Mouse (Mus musculus): Measurements from ENCODE around the gene Adamts7. TPM values are rescaled to one million over a fixed set of nuclear protein-coding genes. Genes with fewer than 3 reads are reported as not detected.

Gene Adamts7
- polyA plus RNA-seq, 1 experiment from 2014 or later, result 19.0 TPM

DNA sequence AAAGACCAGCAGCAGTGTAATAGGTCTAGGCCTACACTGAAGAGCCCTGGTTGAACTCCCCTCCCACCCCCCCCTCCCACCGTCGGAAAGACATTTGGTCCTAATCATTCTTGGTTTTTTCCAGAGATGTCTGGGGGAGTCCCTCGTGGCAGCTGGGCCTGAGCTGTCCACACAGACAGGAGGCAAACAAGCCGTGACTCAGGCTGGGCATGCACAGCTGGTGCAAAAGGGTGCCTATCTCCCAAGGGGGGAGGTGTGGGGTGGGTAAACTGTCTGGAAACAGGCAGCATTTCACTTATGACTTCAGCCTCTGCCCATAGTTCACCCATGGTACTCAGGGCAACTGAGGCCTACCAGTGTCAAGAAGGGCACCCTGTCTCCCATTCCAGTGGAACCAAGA lies 38.7 kb downstream of the Adamts7 start:
- Histone ChIP-seq H3K4me2 (replicated peaks) (no peak overlapping the region), H3K4me1 (no peaks in the 10 kb centered on the region), H3K27ac (no peak overlapping the region), H3K9ac (no peak overlapping the region), H3K36me3 (peaks cover 40% of the 10 kb centered on the region), H3K9me3 (no peaks in the 10 kb centered on the region), H3K27me3 (replicated peaks) (no peaks in the 10 kb centered on the region), H3K4me3 (no peak overlapping the region)
- WGBS, result 58% methylated on average over 4 of the region's 4 CpGs
- no peak for ATAC-seq (ENCODE audit: low FRiP score, low read depth)

DNA sequence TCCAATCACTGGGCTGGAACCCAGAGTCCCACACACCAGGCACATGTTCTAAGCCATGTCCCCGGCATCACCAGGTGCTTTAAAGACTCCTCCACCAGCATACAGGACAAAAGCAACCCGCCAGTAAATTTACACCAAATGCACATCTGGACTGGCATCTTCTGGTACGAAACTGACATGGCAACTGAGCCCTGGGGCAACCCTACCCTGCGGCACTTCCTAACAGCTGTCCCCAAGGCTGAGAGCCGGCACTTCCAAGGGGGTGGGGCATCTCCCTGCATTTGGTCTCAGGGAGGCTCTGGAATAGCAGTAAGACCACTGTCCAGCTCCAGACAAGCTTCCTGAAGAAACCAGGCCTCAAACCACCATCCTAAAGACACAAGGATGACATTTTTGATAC lies 40.4 kb downstream of the Adamts7 start:
- 84% methylated on average over 5 of the region's 5 CpGs for WGBS
- Histone ChIP-seq H3K36me3 (peaks cover 31% of the 10 kb centered on the region), H3K4me2 (replicated peaks) (no peak overlapping the region), H3K9ac (no peak overlapping the region), H3K27me3 (replicated peaks) (no peaks in the 10 kb centered on the region), H3K9me3 (no peaks in the 10 kb centered on the region), H3K27ac (no peak overlapping the region), H3K4me3 (no peak overlapping the region), H3K4me1 (no peaks in the 10 kb centered on the region)
- no peak for ATAC-seq (ENCODE audit: low FRiP score, low read depth)

DNA sequence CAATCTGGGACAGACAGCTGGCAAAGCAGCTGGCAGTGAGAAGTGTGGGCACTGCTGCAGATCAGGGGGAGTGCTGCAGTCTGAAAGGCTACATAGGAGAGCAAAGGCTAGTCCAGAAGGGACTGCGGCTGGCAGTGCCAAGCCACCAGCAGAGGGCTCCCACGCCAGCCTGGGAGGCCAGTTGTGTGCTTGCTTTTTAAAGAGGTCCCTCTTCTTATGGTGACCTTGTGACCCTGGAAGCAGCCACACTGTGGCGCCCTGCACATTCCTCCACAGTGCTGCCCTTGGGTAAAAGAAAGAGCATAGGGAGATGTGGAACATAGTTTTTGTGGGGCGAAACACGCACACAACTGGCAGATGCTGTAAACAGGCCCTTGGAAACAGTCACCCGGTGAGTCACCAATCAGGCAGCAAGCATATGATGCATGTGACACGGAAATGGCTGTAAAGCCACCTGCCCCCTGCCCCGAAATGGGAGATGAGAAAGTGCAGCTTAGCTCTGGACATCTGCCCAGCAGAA lies 41.6 kb downstream of the Adamts7 start:
- H3K4me3 ChIP-seq, result no peak overlapping the region
- WGBS, result 63% methylated on average over 8 of the region's 8 CpGs
- no peak for ATAC-seq (ENCODE audit: low FRiP score, low read depth)

DNA sequence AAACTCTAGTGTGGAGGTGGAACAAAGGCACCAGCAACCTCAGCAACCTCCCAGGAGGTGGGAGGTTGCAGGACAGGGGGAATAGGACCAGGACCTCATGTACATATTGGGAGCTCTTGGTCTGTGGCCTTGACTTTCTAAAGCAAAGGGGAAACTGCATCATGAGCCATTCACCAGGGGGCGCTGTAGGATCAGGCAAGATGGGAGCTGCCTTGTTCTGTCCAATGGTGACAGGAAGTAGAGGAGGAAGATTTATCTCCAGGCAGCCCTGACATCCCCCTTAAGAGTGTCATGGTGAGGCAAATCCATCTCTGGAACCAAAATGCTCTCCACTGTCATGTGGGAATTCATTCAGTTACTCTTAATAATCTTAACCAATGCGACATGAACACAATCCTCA lies 43.6 kb downstream of the Adamts7 start:
- Histone ChIP-seq H3K9ac (no peak overlapping the region), H3K27ac (no peak overlapping the region), H3K4me2 (replicated peaks) (no peak overlapping the region), H3K4me1 (no peaks in the 10 kb centered on the region), H3K27me3 (replicated peaks) (no peaks in the 10 kb centered on the region), H3K36me3 (peaks cover 15% of the 10 kb centered on the region), H3K9me3 (no peaks in the 10 kb centered on the region), H3K4me3 (no peak overlapping the region)
- peak; percentile 65 for ATAC-seq (ENCODE audit: low FRiP score, low read depth)
- 46% methylated on average over 2 of the region's 2 CpGs for WGBS

More for the DNA sequence above, 41.6 kb downstream of the Adamts7 start:
- Histone ChIP-seq H3K27me3 (replicated peaks) (no peaks in the 10 kb centered on the region), H3K4me2 (replicated peaks) (no peak overlapping the region), H3K9me3 (no peaks in the 10 kb centered on the region), H3K4me1 (no peaks in the 10 kb centered on the region), H3K9ac (no peak overlapping the region), H3K36me3 (peaks cover 32% of the 10 kb centered on the region), H3K27ac (no peak overlapping the region)

GRCm38 (mm10) chr9:90207808-90208207 lies 44.9 kb downstream of the Adamts7 start:
- no peak for ATAC-seq (ENCODE audit: low FRiP score, low read depth)
- Histone ChIP-seq H3K4me3 (no peak overlapping the region), H3K4me2 (replicated peaks) (no peak overlapping the region)

DNA sequence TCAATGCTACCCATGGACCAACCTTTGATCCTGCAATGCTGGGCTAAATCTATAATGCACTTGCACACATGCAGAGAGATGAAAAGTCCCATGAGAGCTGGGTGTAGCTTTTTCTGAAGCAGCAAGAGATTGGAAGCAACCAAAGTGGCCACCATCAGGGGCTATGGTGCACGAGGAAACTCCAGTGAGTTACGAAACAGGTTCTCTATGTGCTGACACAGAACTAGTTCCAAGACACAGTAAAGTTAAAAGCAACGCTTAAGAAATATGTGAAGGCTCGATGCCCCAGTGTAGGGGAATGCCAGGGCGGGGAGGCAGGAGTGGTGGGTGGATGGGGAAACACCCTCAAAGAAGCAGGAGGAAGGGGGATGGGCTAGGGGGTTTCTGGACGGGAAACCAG lies 45.8 kb downstream of the Adamts7 start:
- Histone ChIP-seq H3K4me3 (no peak overlapping the region), H3K4me2 (replicated peaks) (no peak overlapping the region), H3K36me3 (peaks cover 13% of the 10 kb centered on the region), H3K9me3 (no peaks in the 10 kb centered on the region), H3K27me3 (replicated peaks) (no peaks in the 10 kb centered on the region), H3K9ac (no peak overlapping the region), H3K27ac (no peak overlapping the region), H3K4me1 (no peaks in the 10 kb centered on the region)
- ATAC-seq (ENCODE audit: low FRiP score, low read depth), result no peak
- WGBS, result 88% methylated on average over 6 of the region's 6 CpGs

More at GRCm38 (mm10) chr9:90207808-90208207, 44.9 kb downstream of the Adamts7 start:
- Histone ChIP-seq H3K27me3 (replicated peaks) (no peaks in the 10 kb centered on the region), H3K9ac (no peak overlapping the region), H3K36me3 (peaks cover 9% of the 10 kb centered on the region), H3K4me1 (no peaks in the 10 kb centered on the region), H3K27ac (no peak overlapping the region), H3K9me3 (no peaks in the 10 kb centered on the region)
- WGBS, result 81% methylated on average over 8 of the region's 8 CpGs

GRCm38 (mm10) chr9:90213127-90213526 lies 50.3 kb downstream of the Adamts7 start:
- ATAC-seq (ENCODE audit: low FRiP score, low read depth), result no peak
- Histone ChIP-seq H3K9ac (no peak overlapping the region), H3K27me3 (replicated peaks) (no peaks in the 10 kb centered on the region), H3K4me1 (no peaks in the 10 kb centered on the region), H3K36me3 (peaks cover 16% of the 10 kb centered on the region; the same call in 1 of the 2 replicates), H3K27ac (no peak overlapping the region), H3K4me2 (replicated peaks) (no peak overlapping the region), H3K4me3 (no peak overlapping the region), H3K9me3 (no peaks in the 10 kb centered on the region)
- 87% methylated on average over 3 of the region's 3 CpGs for WGBS

- Histone ChIP-seq H3K27ac (no peak overlapping the region), H3K9me3 (no peaks in the 10 kb centered on the region), H3K4me3 (no peak overlapping the region), H3K36me3 (peaks cover 23% of the 10 kb centered on the region), H3K27me3 (replicated peaks) (no peaks in the 10 kb centered on the region), H3K4me2 (replicated peaks) (no peak overlapping the region), H3K9ac (no peak overlapping the region), H3K4me1 (no peaks in the 10 kb centered on the region)
- no peak for ATAC-seq (ENCODE audit: low FRiP score, low read depth)
- 89% methylated on average over 11 of the region's 11 CpGs for WGBS
These were observed 53.6 kb downstream of the Adamts7 start for GRCm38 (mm10) chr9:90216259-90217001.

DNA sequence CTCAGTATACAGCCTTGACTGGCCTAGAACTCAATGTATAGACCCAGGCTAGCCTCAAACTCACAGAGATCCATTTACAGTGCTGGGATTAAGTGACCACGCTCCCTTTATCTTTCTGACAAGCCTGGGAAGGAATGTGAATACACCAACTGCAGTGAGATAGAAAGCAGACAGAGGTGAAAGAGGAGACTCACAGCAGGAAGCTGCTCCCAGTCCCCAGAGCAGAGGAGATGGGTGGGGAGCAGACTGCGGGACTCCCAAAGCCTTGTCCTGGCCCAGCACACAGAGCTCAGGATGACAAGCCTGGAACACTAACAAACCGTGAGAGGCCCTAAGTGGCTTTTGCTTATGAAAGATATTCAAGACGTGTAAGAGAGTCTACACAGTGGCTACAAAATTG lies 54.6 kb downstream of the Adamts7 start:
- Histone ChIP-seq H3K36me3 (peaks cover 23% of the 10 kb centered on the region), H3K27ac (no peak overlapping the region), H3K9ac (no peak overlapping the region), H3K9me3 (no peaks in the 10 kb centered on the region), H3K27me3 (replicated peaks) (no peaks in the 10 kb centered on the region), H3K4me3 (no peak overlapping the region), H3K4me1 (no peaks in the 10 kb centered on the region), H3K4me2 (replicated peaks) (no peak overlapping the region)
- 50% methylated on average over 4 of the region's 4 CpGs for WGBS
- ATAC-seq (ENCODE audit: low FRiP score, low read depth), result no peak

GRCm38 (mm10) chr9:90222275-90222674 lies 59.4 kb downstream of the Adamts7 start:
- no peak overlapping the region for H3K4me3 ChIP-seq
- no peaks in the 10 kb centered on the region for H3K9me3 ChIP-seq
- 97% methylated on average over 3 of the region's 3 CpGs for WGBS
- no peak overlapping the region for H3K9ac ChIP-seq
- H3K4me2 ChIP-seq (replicated peaks), result no peak overlapping the region
- H3K27me3 ChIP-seq (replicated peaks), result no peaks in the 10 kb centered on the region
- H3K27ac ChIP-seq, result no peak overlapping the region
- peaks cover 23% of the 10 kb centered on the region for H3K36me3 ChIP-seq
- ATAC-seq (ENCODE audit: low FRiP score, low read depth), result no peak
- H3K4me1 ChIP-seq, result no peaks in the 10 kb centered on the region

DNA sequence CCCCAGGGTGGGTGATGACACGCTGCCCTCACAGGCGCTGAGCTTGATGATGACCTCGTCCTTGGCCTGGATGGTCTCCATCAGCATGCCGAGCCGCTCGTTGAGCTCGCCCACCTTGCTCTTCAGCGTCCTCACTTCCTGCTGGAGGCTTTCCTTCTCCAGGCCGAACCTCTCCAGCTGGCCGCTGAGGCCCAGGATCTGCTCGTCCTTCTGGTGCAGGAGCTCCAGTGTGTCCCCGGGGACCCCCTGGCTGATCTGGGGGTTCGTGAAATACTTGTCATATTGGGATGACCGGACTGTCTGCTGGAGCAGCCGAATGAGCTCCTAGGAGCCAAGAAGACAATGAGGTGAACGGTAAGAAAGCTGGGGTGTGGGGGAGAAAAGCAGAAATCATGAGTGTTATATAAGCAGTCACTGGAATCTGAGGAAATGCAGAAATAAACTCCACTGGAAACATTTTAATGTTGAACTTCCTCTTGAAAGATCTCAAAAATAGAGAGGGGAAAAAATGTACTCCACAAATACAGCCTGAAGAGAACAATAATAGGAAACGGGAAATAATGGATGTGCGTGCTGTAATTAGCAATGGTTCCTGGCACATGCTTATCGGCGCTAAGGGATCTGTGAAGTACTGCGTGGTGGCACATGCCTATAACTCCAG lies 63.3 kb downstream of the Adamts7 start:
- 90% methylated on average over 21 of the region's 21 CpGs for WGBS

GRCm38 (mm10) chr9:90226742-90227096 lies 63.9 kb downstream of the Adamts7 start:
- 91% methylated on average over 2 of the region's 2 CpGs for WGBS
- no peak for ATAC-seq (ENCODE audit: low FRiP score, low read depth)
- Histone ChIP-seq H3K4me3 (no peak overlapping the region), H3K9ac (no peak overlapping the region), H3K4me1 (no peaks in the 10 kb centered on the region), H3K27ac (no peak overlapping the region), H3K9me3 (no peaks in the 10 kb centered on the region), H3K4me2 (replicated peaks) (no peak overlapping the region), H3K36me3 (peaks cover 11% of the 10 kb centered on the region), H3K27me3 (replicated peaks) (no peaks in the 10 kb centered on the region)

More for the DNA sequence above, 63.3 kb downstream of the Adamts7 start:
- H3K9ac ChIP-seq, result no peak overlapping the region
- H3K27ac ChIP-seq, result no peak overlapping the region
- H3K36me3 ChIP-seq, result peaks cover 11% of the 10 kb centered on the region
- no peaks in the 10 kb centered on the region for H3K4me1 ChIP-seq
- no peaks in the 10 kb centered on the region for H3K27me3 ChIP-seq (replicated peaks)
- no peak for ATAC-seq (ENCODE audit: low FRiP score, low read depth)
- H3K4me2 ChIP-seq (replicated peaks), result no peak overlapping the region
- no peak overlapping the region for H3K4me3 ChIP-seq
- H3K9me3 ChIP-seq, result no peaks in the 10 kb centered on the region
